Mouse (Mus musculus) testis, adult 10 weeks (tissue): ENCODE results near the gene Acbd5. TPM values are rescaled to one million over a fixed set of nuclear protein-coding genes. Genes with fewer than 3 reads are reported as not detected.

Source experiments
- polyA plus RNA-seq: library from polyadenylated mRNA; stranded (reverse); fragments of 350-450 nt; fragmentation: Illumina TruSeq; extraction: RNeasy Lipid Tissue Mini Kit (QIAGEN cat#74804); gene quantifications from one replicate; pipeline ENCODE4 v1.2.3, GENCODE M21; 2014; ENCODE audit warnings: low read depth, low replicate concordance

Gene Acbd5
- 75.3 TPM for polyA plus RNA-seq

GRCm38 (mm10) chr2:23067552-23068369 lies at the start of gene Acbd5:
Acbd5 (plus strand) TSS chr2:23068167.

GRCm38 (mm10) chr2:23040001-23040646 lies 27.8 kb upstream of the Acbd5 start, which contains the start of gene Abi1:
Abi1 (minus strand) TSS chr2:23040241.

GRCm38 (mm10) chr2:23155777-23156607 lies 88.0 kb downstream of the Acbd5 start, which contains the start of the genes Mastl and Yme1l1:
Mastl (minus strand) TSS chr2:23156024.
Yme1l1 (plus strand) TSS chr2:23156369.

Other genes with a start within 250 kb of the Acbd5 start
- gene Pdss1, start 172.6 kb upstream of the Acbd5 start, polyA plus RNA-seq = 13.1 TPM
- gene Abi1, start 27.9 kb upstream of the Acbd5 start, polyA plus RNA-seq = 45.0 TPM
- gene Mastl, start 87.9 kb downstream of the Acbd5 start, polyA plus RNA-seq = 21.3 TPM
- 226 TPM for gene Yme1l1, start 88.2 kb downstream of the Acbd5 start, polyA plus RNA-seq
- gene 4931423N10Rik, start 139.3 kb downstream of the Acbd5 start, polyA plus RNA-seq = 81.7 TPM